Mouse (Mus musculus) midbrain, embryonic 12.5 days (tissue): ENCODE measurements around the gene Tmem184a. TPM values are rescaled to one million over a fixed set of nuclear protein-coding genes. Genes with fewer than 3 reads are reported as not detected.

Experiments
- ATAC-seq: fragments of 200-750 bp; cut with Nextera tagmentation; 2 replicates; pipeline ENCODE4 v1.8.0; 2017; ENCODE audit warnings: low read depth, moderate TSS enrichment, moderate library complexity; ENCODE audit not compliant: low FRiP score
- H3K27ac ChIP-seq: fragments of 300-500 bp; sonication (generic); replicated peaks from 2 replicates; pipeline ENCODE4 v1.5.1; 2016; ENCODE audit warnings: mild to moderate bottlenecking
- H3K27me3 ChIP-seq: fragments of 300-500 bp; sonication (generic); 2 replicates; pipeline ENCODE4 v1.6.1; 2016; ENCODE audit warnings: mild to moderate bottlenecking
- H3K36me3 ChIP-seq: fragments of 300-500 bp; sonication (generic); 2 replicates; pipeline ENCODE4 v1.6.1; 2016
- H3K4me1 ChIP-seq: fragments of 300-500 bp; sonication (generic); 2 replicates; pipeline ENCODE4 v1.6.1; 2016
- H3K4me2 ChIP-seq: fragments of 300-500 bp; sonication (generic); replicated peaks from 2 replicates; pipeline ENCODE4 v1.6.1; 2016; ENCODE audit warnings: mild to moderate bottlenecking, moderate library complexity
- H3K4me3 ChIP-seq: fragments of 300-500 bp; sonication (generic); 2 replicates; pipeline ENCODE4 v1.5.1; 2016; ENCODE audit warnings: mild to moderate bottlenecking
- H3K9ac ChIP-seq: fragments of 300-500 bp; sonication (generic); replicated peaks from 2 replicates; pipeline ENCODE4 v1.6.1; 2016; ENCODE audit warnings: mild to moderate bottlenecking, moderate library complexity
- H3K9me3 ChIP-seq: fragments of 300-500 bp; sonication (generic); 2 replicates; pipeline ENCODE4 v1.6.1; 2016; ENCODE audit warnings: mild to moderate bottlenecking
- WGBS: fragments of 180-500 bp; shearing (Covaris S2); methylation state at CpG from one replicate; pipeline ENCODE4 v1.1.7; 2016; 5-methylcytosine and 5-hydroxymethylcytosine counted together
- polyA plus RNA-seq: library from polyadenylated mRNA; unstranded; fragments of >200 nt; fragmentation: Nextera tagmentation; extraction: Ambion mirVana; gene quantifications from 2 replicates; pipeline ENCODE4 v1.2.1, GENCODE M21; 2016

The Tmem184a gene
- polyA plus RNA-seq: 0.25 and 0.75 TPM in 2 replicates

- no peak within 1 kb of the TSS for H3K27ac ChIP-seq
- no peaks in the 10 kb centered on the region for H3K4me1 ChIP-seq
- no peak within 1 kb of the TSS for H3K4me2 ChIP-seq
- no peak within 1 kb of the TSS for H3K9ac ChIP-seq
- 84% methylated on average over 9 of the region's 9 CpGs for WGBS
- no peak for ATAC-seq
- peaks cover 9% of the 10 kb centered on the region for H3K27me3 ChIP-seq
- peaks cover 29% of the 10 kb centered on the region for H3K36me3 ChIP-seq
- no peak within 1 kb of the TSS for H3K4me3 ChIP-seq
- H3K9me3 ChIP-seq: no peaks in the 10 kb centered on the region
Measured at GRCm38 (mm10) chr5:139819538-139820181, at the start of gene Tmem184a. Gene Tmem184a (minus strand): TSS chr5:139819917.

GRCm38 (mm10) chr5:139862759-139863158, 43.0 kb upstream of the Tmem184a start:
- Histone ChIP-seq H3K27me3 (0 out of 2 replicates have a peak, but pooled peaks cover 4% of the 10 kb centered on the region), H3K9me3 (no peaks in the 10 kb centered on the region), H3K27ac (no peak overlapping the region), H3K4me2 (no peak overlapping the region), H3K9ac (no peak overlapping the region), H3K4me3 (no peak overlapping the region), H3K4me1 (peaks cover 12% of the 10 kb centered on the region), H3K36me3 (no peaks in the 10 kb centered on the region)
- 71% methylated on average over 4 of the region's 4 CpGs for WGBS
- no peak for ATAC-seq

GRCm38 (mm10) chr5:139860328-139861104, 40.8 kb upstream of the Tmem184a start:
- Histone ChIP-seq H3K27ac (peak overlapping the region; percentile 26), H3K36me3 (no peaks in the 10 kb centered on the region), H3K4me1 (peaks cover 12% of the 10 kb centered on the region), H3K9me3 (no peaks in the 10 kb centered on the region), H3K4me2 (peak overlapping the region; percentile 3; the same call in 1 of the 2 replicates), H3K27me3 (0 out of 2 replicates have a peak, but pooled peaks cover 4% of the 10 kb centered on the region), H3K4me3 (no peak overlapping the region), H3K9ac (no peak overlapping the region)
- ATAC-seq: peak; percentile 77; the same call in 1 of the 2 replicates
- WGBS: 23% methylated on average over 15 of the region's 15 CpGs

GRCm38 (mm10) chr5:139849626-139850320, 30.1 kb upstream of the Tmem184a start:
- Histone ChIP-seq H3K4me1 (peaks cover 8% of the 10 kb centered on the region; the same call in 1 of the 2 replicates), H3K9me3 (peaks cover 8% of the 10 kb centered on the region), H3K4me3 (no peak overlapping the region), H3K27ac (no peak overlapping the region), H3K27me3 (peaks cover 3% of the 10 kb centered on the region; the same call in 1 of the 2 replicates), H3K4me2 (no peak overlapping the region), H3K9ac (no peak overlapping the region), H3K36me3 (no peaks in the 10 kb centered on the region)
- ATAC-seq: no peak
- WGBS: 84% methylated on average over 12 of the region's 12 CpGs

- Histone ChIP-seq H3K36me3 (no peaks in the 10 kb centered on the region), H3K4me2 (no peak overlapping the region), H3K4me1 (peaks cover 5% of the 10 kb centered on the region; the same call in 1 of the 2 replicates), H3K27ac (no peak overlapping the region), H3K9me3 (no peaks in the 10 kb centered on the region), H3K4me3 (no peak overlapping the region), H3K9ac (no peak overlapping the region), H3K27me3 (peaks cover 4% of the 10 kb centered on the region; the same call in 1 of the 2 replicates)
- 31% methylated on average over 3 of the region's 3 CpGs for WGBS
- no peak for ATAC-seq
Measured at GRCm38 (mm10) chr5:139839142-139839541, 19.4 kb upstream of the Tmem184a start.

GRCm38 (mm10) chr5:139838476-139838892, 18.8 kb upstream of the Tmem184a start:
- H3K27me3 ChIP-seq: peaks cover 4% of the 10 kb centered on the region; the same call in 1 of the 2 replicates
- H3K4me2 ChIP-seq: no peak overlapping the region
- H3K27ac ChIP-seq: no peak overlapping the region
- WGBS: 16% methylated on average over 2 of the region's 2 CpGs
- no peaks in the 10 kb centered on the region for H3K36me3 ChIP-seq
- no peaks in the 10 kb centered on the region for H3K9me3 ChIP-seq
- H3K9ac ChIP-seq: no peak overlapping the region
- ATAC-seq: peak; percentile 52; the same call in 1 of the 2 replicates
- peaks cover 5% of the 10 kb centered on the region; the same call in 1 of the 2 replicates for H3K4me1 ChIP-seq
- no peak overlapping the region for H3K4me3 ChIP-seq

- Histone ChIP-seq H3K4me3 (no peak overlapping the region), H3K9me3 (no peaks in the 10 kb centered on the region), H3K36me3 (no peaks in the 10 kb centered on the region), H3K4me2 (no peak overlapping the region), H3K9ac (no peak overlapping the region), H3K27me3 (peaks cover 7% of the 10 kb centered on the region; the same call in 1 of the 2 replicates), H3K27ac (no peak overlapping the region), H3K4me1 (peaks cover 5% of the 10 kb centered on the region; the same call in 1 of the 2 replicates)
- WGBS: 86% methylated on average over 7 of the region's 7 CpGs
- no peak for ATAC-seq
Measured at GRCm38 (mm10) chr5:139835706-139836105, 16.0 kb upstream of the Tmem184a start.

GRCm38 (mm10) chr5:139832125-139832524, 12.4 kb upstream of the Tmem184a start:
- Histone ChIP-seq H3K4me3 (no peak overlapping the region), H3K36me3 (no peaks in the 10 kb centered on the region), H3K4me1 (no peaks in the 10 kb centered on the region), H3K27ac (no peak overlapping the region), H3K9ac (no peak overlapping the region), H3K27me3 (peaks cover 7% of the 10 kb centered on the region; the same call in 1 of the 2 replicates), H3K9me3 (no peaks in the 10 kb centered on the region), H3K4me2 (no peak overlapping the region)
- WGBS: 81% methylated on average over 7 of the region's 7 CpGs
- no peak for ATAC-seq

- no peak overlapping the region for H3K4me3 ChIP-seq
- no peak overlapping the region for H3K27ac ChIP-seq
- no peak overlapping the region for H3K4me2 ChIP-seq
- no peak for ATAC-seq
- H3K9ac ChIP-seq: no peak overlapping the region
- peaks cover 5% of the 10 kb centered on the region for H3K4me1 ChIP-seq
- H3K36me3 ChIP-seq: no peaks in the 10 kb centered on the region
- H3K27me3 ChIP-seq: peaks cover 5% of the 10 kb centered on the region; the same call in 1 of the 2 replicates
- 86% methylated on average over 3 of the region's 3 CpGs for WGBS
- no peaks in the 10 kb centered on the region for H3K9me3 ChIP-seq
Measured at GRCm38 (mm10) chr5:139830734-139831133, 11.0 kb upstream of the Tmem184a start.

- H3K4me3 ChIP-seq: no peak overlapping the region
- 86% methylated on average over 13 of the region's 13 CpGs for WGBS
- peaks cover 3% of the 10 kb centered on the region; the same call in 1 of the 2 replicates for H3K27me3 ChIP-seq
- ATAC-seq: no peak
- no peak overlapping the region for H3K9ac ChIP-seq
- H3K9me3 ChIP-seq: no peaks in the 10 kb centered on the region
- peaks cover 12% of the 10 kb centered on the region for H3K4me1 ChIP-seq
- no peaks in the 10 kb centered on the region for H3K36me3 ChIP-seq
- H3K4me2 ChIP-seq: no peak overlapping the region
- H3K27ac ChIP-seq: no peak overlapping the region
Measured at GRCm38 (mm10) chr5:139829384-139829783, 9.7 kb upstream of the Tmem184a start.

GRCm38 (mm10) chr5:139827593-139827992, 7.9 kb upstream of the Tmem184a start:
- Histone ChIP-seq H3K27ac (no peak overlapping the region), H3K4me3 (no peak overlapping the region), H3K9ac (no peak overlapping the region), H3K9me3 (no peaks in the 10 kb centered on the region), H3K4me1 (peaks cover 12% of the 10 kb centered on the region), H3K27me3 (peaks cover 3% of the 10 kb centered on the region; the same call in 1 of the 2 replicates), H3K4me2 (no peak overlapping the region), H3K36me3 (peaks cover 13% of the 10 kb centered on the region)
- 96% methylated on average over 1 of the region's 1 CpGs for WGBS
- ATAC-seq: no peak
